Mouse (Mus musculus) NIH3T3 (cell line): Measurements from ENCODE around the gene Gm37419.
A peak's percentile ranks its signal among the peaks of the same experiment; 100 is the strongest.

Source experiments
- DNase-seq: peaks from one replicate; pipeline ENCODE4 v3.0.0-alpha.2; 2012; ENCODE audit warnings: low read depth

The Gm37419 gene

DNA sequence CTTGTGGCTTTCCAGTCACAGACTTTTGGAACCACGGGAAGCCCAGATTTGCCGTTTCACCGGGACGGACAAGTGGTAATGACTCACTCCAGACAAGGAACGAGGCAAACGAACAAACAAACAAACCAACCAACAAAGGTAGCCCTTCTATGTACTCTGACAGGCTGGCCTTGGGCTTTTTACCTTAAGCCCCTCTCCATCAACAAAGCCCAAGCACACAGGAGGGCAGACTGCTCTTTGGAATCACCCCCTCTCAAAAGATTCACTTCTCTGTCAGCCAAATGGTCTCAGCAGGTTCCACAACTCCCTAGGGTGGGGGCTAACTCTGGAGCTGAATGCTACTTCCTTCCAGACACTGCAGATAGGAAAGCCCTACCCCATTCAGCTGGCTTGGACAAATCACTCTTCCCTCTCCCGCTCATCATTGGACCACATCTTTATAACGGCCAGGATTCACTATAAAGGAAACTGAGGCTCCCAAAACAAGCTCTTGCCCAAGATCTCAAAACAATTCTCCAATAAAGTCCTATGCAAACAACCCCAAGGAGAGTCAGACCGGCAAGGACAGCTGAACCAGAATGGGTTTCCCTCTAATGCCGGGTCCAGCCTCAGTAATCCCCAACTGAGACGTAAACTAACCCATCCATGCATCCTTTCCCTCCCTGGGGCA is 7.9 kb upstream of the Gm37419 start:
- no peak for DNase-seq

DNA sequence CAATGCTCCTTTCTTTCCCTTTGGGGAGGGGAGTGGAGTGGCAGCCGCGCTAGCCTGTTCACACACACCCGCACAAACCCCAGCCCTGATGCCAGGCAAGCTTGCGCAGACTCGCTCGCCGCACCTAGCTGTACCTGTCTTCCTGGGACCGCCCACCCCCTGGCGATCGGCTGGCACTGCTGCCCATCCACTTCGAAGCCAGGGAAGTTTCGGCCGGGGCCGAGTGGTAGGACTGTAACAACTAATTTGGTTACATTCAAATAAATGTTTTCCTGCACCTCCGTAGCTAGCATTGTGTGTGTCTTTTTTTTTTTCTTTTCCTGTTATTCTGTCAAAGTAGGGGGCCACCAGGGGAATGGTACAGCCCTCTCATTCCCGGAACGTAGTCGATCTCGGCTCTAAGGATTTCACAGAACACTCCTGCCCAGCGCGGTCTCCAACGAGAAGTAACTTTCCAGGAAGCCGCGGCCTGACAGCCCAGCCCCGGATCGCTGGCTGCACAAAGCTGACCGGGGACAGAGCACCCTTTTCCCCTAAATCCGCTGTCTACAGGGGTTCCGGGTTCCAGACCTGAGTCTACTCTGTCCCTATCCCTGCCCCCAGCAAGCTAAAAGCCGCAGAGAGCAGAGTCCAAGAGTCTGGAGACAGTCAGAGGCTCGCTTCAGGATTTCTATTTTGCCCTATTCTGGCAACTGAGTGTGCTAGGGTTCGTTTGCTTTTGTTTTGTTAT is 7.1 kb upstream of the Gm37419 start:
- DNase-seq, result no peak

GRCm38 (mm10) chr16:23981925-23982851 is 6.1 kb upstream of the Gm37419 start:
- peak; percentile 81 for DNase-seq

DNA sequence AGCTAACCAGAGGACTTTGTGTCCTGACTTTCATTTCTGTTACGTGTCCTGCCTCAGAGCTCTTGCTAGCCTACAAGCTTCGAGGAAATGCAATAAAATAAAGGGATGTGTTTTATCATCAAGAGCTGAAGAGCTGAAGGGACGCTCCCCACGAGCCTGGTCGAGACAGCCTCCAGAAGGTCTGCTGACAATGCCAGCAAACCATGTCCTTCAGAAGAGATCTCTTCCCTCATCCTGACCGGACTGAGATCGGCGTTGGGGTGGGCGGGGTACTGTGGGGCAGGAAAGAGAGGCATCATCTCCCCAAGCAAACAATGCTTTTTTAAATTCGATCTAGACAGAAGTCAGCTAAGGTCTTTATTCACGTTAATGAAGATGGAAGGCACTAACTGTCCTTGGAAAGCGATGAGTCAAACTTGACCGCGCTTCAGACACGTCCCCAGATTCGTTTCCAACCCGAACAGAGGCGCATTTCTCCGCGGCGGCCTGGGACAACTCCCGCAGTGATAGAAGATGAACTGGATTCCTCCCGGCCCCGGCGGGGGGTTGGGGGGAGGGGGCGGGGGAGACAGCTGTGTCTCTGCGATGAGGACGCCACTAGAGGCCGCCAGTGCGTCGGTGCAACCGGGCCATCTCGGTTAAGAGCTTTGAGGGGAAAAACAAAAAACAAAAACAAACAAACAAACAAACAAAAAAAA is 5.2 kb upstream of the Gm37419 start:
- peak; percentile 58 for DNase-seq

- DNase-seq, result peak; percentile 96
Observed at GRCm38 (mm10) chr16:23984183-23984582, 4.1 kb upstream of the Gm37419 start.

GRCm38 (mm10) chr16:23984760-23985466 is 3.4 kb upstream of the Gm37419 start:
- DNase-seq, result peak; percentile 52

DNA sequence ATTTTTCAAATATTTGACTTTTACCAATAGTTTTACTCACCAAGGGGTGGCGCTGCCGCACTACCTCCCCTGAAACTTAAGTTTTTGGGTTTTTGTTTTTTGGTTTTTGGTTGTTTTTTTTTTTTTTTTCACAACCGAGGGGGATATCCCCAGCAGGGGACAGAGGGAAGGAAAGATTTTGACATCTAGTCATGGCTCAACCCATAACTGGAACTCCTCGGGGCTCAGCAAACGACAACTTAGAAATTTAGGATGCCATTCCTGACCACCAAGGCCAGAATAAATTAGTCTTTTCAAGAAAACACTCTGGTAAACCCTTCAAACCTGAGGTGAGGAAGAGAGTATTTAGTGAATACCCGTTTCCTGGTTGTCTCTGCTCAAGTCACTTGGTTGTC is 2.8 kb upstream of the Gm37419 start:
- peak; percentile 89 for DNase-seq

- peak; percentile 56 for DNase-seq
Observed at GRCm38 (mm10) chr16:23986176-23986575, 2.1 kb upstream of the Gm37419 start.

DNA sequence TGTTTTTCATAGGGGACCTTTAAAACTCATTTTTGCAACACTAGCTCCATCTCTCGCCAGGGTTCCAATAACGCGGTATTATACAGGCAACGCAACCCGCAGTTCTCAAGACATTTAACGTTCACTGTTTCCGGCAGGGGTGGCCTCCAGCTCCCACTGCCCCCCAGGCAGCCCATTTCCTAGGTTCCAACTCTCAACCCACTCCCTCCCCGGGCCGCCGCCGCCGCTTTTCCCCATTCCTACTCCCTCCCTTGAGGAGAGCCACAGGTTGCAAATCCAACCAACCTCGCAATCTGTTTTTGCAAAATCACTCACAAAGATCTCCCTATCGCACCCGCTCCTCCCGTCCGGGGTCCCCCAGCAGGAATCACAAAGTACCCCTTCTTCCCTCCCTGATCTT is 1.4 kb upstream of the Gm37419 start:
- peak; percentile 69 for DNase-seq

GRCm38 (mm10) chr16:23987341-23988156 is 733 bp upstream of the Gm37419 start:
- peak; percentile 73 for DNase-seq

- no peak for DNase-seq
Observed at GRCm38 (mm10) chr16:23988157-23988465, 171 bp upstream of the Gm37419 start.

GRCm38 (mm10) chr16:23989209-23990160 is 1.2 kb downstream of the Gm37419 start:
- DNase-seq, result peak; percentile 67

- DNase-seq, result no peak
Observed at GRCm38 (mm10) chr16:23990161-23990970, 2.1 kb downstream of the Gm37419 start.

- DNase-seq, result peak; percentile 90
Observed at GRCm38 (mm10) chr16:23991170-23991569, 2.9 kb downstream of the Gm37419 start.

GRCm38 (mm10) chr16:23991846-23992580 is 3.7 kb downstream of the Gm37419 start:
- no peak for DNase-seq

- DNase-seq, result no peak
Observed at GRCm38 (mm10) chr16:23993351-23994321, 5.4 kb downstream of the Gm37419 start.

GRCm38 (mm10) chr16:23996342-23996741 is 8.1 kb downstream of the Gm37419 start:
- DNase-seq, result no peak
